Mouse (Mus musculus): ENCODE measurements at regions not wholly inside any gene's neighbourhood (a gene's known extent, or its start where the extent isn't known, plus 50 kb on each side); places are given as distances from the start of the nearest gene placed in this dataset.

- no peaks in the 10 kb centered on the region for H3K27me3 ChIP-seq (ENCODE audit: control insufficient read depth, insufficient read depth, low read length)
- H3K4me3 ChIP-seq (replicated peaks; ENCODE audit: insufficient read depth, low read depth, low read length): no peak overlapping the region
- H3K4me1 ChIP-seq (ENCODE audit: control insufficient read depth, insufficient read depth, low read length): peaks cover 6% of the 10 kb centered on the region; the same call in 1 of the 2 replicates
- WGBS: 8% methylated on average over 7 of the region's 7 CpGs
- DNase-seq: peak; percentile 96 to 97
- TF ChIP-seq CTCF (IDR thresholded peaks at IDR 0.05; ENCODE audit: borderline replicate concordance, insufficient read depth, low read depth, low read length): no peak
- TF ChIP-seq POLR2A (IDR thresholded peaks at IDR 0.05; ENCODE audit: borderline replicate concordance, insufficient read depth, low read length): no peak
- H3K27ac ChIP-seq (ENCODE audit: insufficient read depth, low read length): no peak overlapping the region; the same call in 1 of the 2 replicates
These were observed 68.0 kb upstream of the Rbm24 start for GRCm38 (mm10) chr13:46350075-46350747.

- Histone ChIP-seq H3K27ac (ENCODE audit: insufficient read depth, low read length) (no peak overlapping the region), H3K4me3 (replicated peaks; ENCODE audit: insufficient read depth, low read depth, low read length) (no peak overlapping the region), H3K27me3 (ENCODE audit: control insufficient read depth, insufficient read depth, low read length) (no peaks in the 10 kb centered on the region), H3K4me1 (ENCODE audit: control insufficient read depth, insufficient read depth, low read length) (peaks cover 5% of the 10 kb centered on the region; the same call in 1 of the 2 replicates)
- 77% methylated on average over 3 of the region's 3 CpGs for WGBS
- TF ChIP-seq CTCF (IDR thresholded peaks at IDR 0.05; ENCODE audit: borderline replicate concordance, insufficient read depth, low read depth, low read length): no peak
- TF ChIP-seq POLR2A (IDR thresholded peaks at IDR 0.05; ENCODE audit: borderline replicate concordance, insufficient read depth, low read length): no peak
- DNase-seq: no peak
These were observed 62.9 kb upstream of the Rbm24 start for GRCm38 (mm10) chr13:46355306-46355705.

- no peak overlapping the region for H3K4me3 ChIP-seq (replicated peaks; ENCODE audit: insufficient read depth, low read depth, low read length)
- DNase-seq: no peak
- no peaks in the 10 kb centered on the region for H3K27me3 ChIP-seq (ENCODE audit: control insufficient read depth, insufficient read depth, low read length)
- TF ChIP-seq POLR2A (IDR thresholded peaks at IDR 0.05; ENCODE audit: borderline replicate concordance, insufficient read depth, low read length) (no peak), CTCF (IDR thresholded peaks at IDR 0.05; ENCODE audit: borderline replicate concordance, insufficient read depth, low read depth, low read length) (no peak)
- 93% methylated on average over 1 of the region's 1 CpGs for WGBS
- no peak overlapping the region for H3K27ac ChIP-seq (ENCODE audit: insufficient read depth, low read length)
- no peaks in the 10 kb centered on the region; the same call in 1 of the 2 replicates for H3K4me1 ChIP-seq (ENCODE audit: control insufficient read depth, insufficient read depth, low read length)
These were observed 62.3 kb upstream of the Rbm24 start for GRCm38 (mm10) chr13:46355975-46356374.

GRCm38 (mm10) chr13:46357037-46357436, 61.2 kb upstream of the Rbm24 start:
- TF ChIP-seq POLR2A (IDR thresholded peaks at IDR 0.05; ENCODE audit: borderline replicate concordance, insufficient read depth, low read length) (no peak), CTCF (IDR thresholded peaks at IDR 0.05; ENCODE audit: borderline replicate concordance, insufficient read depth, low read depth, low read length) (peak; percentile 7; the same call in 1 of the 2 replicates)
- no peaks in the 10 kb centered on the region for H3K4me1 ChIP-seq (ENCODE audit: control insufficient read depth, insufficient read depth, low read length)
- H3K27ac ChIP-seq (ENCODE audit: insufficient read depth, low read length): no peak overlapping the region
- WGBS: 89% methylated on average over 9 of the region's 9 CpGs
- no peak overlapping the region for H3K4me3 ChIP-seq (replicated peaks; ENCODE audit: insufficient read depth, low read depth, low read length)
- H3K27me3 ChIP-seq (ENCODE audit: control insufficient read depth, insufficient read depth, low read length): no peaks in the 10 kb centered on the region
- DNase-seq: no peak

GRCm38 (mm10) chr13:46360495-46361120, 57.6 kb upstream of the Rbm24 start:
- 72% methylated on average over 12 of the region's 12 CpGs for WGBS
- Histone ChIP-seq H3K4me1 (ENCODE audit: control insufficient read depth, insufficient read depth, low read length) (no peaks in the 10 kb centered on the region), H3K27ac (ENCODE audit: insufficient read depth, low read length) (no peak overlapping the region), H3K4me3 (replicated peaks; ENCODE audit: insufficient read depth, low read depth, low read length) (no peak overlapping the region), H3K27me3 (ENCODE audit: control insufficient read depth, insufficient read depth, low read length) (no peaks in the 10 kb centered on the region)
- DNase-seq: no peak
- no peak for TF ChIP-seq POLR2A (IDR thresholded peaks at IDR 0.05; ENCODE audit: borderline replicate concordance, insufficient read depth, low read length)
- TF ChIP-seq CTCF (IDR thresholded peaks at IDR 0.05; ENCODE audit: borderline replicate concordance, insufficient read depth, low read depth, low read length): no peak

- no peak overlapping the region for H3K27ac ChIP-seq (ENCODE audit: insufficient read depth, low read length)
- 85% methylated on average over 13 of the region's 13 CpGs for WGBS
- no peak for DNase-seq
These were observed 54.6 kb upstream of the Rbm24 start for GRCm38 (mm10) chr13:46363456-46364201.

GRCm38 (mm10) chr13:46364202-46364912, 53.9 kb upstream of the Rbm24 start:
- TF ChIP-seq CTCF (IDR thresholded peaks at IDR 0.05; ENCODE audit: borderline replicate concordance, insufficient read depth, low read depth, low read length) (no peak), POLR2A (IDR thresholded peaks at IDR 0.05; ENCODE audit: borderline replicate concordance, insufficient read depth, low read length) (no peak)
- no peaks in the 10 kb centered on the region for H3K4me1 ChIP-seq (ENCODE audit: control insufficient read depth, insufficient read depth, low read length)
- no peak for DNase-seq
- no peaks in the 10 kb centered on the region for H3K27me3 ChIP-seq (ENCODE audit: control insufficient read depth, insufficient read depth, low read length)
- no peak overlapping the region for H3K27ac ChIP-seq (ENCODE audit: insufficient read depth, low read length)
- WGBS: 79% methylated on average over 7 of the region's 7 CpGs
- no peak overlapping the region for H3K4me3 ChIP-seq (replicated peaks; ENCODE audit: insufficient read depth, low read depth, low read length)

More at GRCm38 (mm10) chr13:46363456-46364201, 54.6 kb upstream of the Rbm24 start:
- Histone ChIP-seq H3K4me3 (replicated peaks; ENCODE audit: insufficient read depth, low read depth, low read length) (no peak overlapping the region), H3K4me1 (ENCODE audit: control insufficient read depth, insufficient read depth, low read length) (no peaks in the 10 kb centered on the region), H3K27me3 (ENCODE audit: control insufficient read depth, insufficient read depth, low read length) (no peaks in the 10 kb centered on the region)
- TF ChIP-seq POLR2A (IDR thresholded peaks at IDR 0.05; ENCODE audit: borderline replicate concordance, insufficient read depth, low read length) (no peak), CTCF (IDR thresholded peaks at IDR 0.05; ENCODE audit: borderline replicate concordance, insufficient read depth, low read depth, low read length) (no peak)
